Mouse (Mus musculus) intestine, postnatal 0 days (tissue): ENCODE results near the gene Cds1. TPM values are rescaled to one million over a fixed set of nuclear protein-coding genes. Genes with fewer than 3 reads are reported as not detected.

Experiments used
- ATAC-seq: fragments of 200-750 bp; cut with Nextera tagmentation; 2 replicates; pipeline ENCODE4 v1.8.0; 2017; ENCODE audit warnings: mild to moderate bottlenecking, moderate TSS enrichment, moderate library complexity
- H3K27ac ChIP-seq: fragments of 300-500 bp; sonication (generic); 2 replicates; pipeline ENCODE4 v1.5.1; 2014; ENCODE audit warnings: mild to moderate bottlenecking, low read depth, low read length, moderate library complexity
- H3K27me3 ChIP-seq: fragments of 300-500 bp; sonication (generic); replicated peaks from 2 replicates; pipeline ENCODE4 v1.6.1; 2014; ENCODE audit warnings: low read length, mixed read lengths; ENCODE audit not compliant: control insufficient read depth, insufficient read depth
- H3K36me3 ChIP-seq: fragments of 300-500 bp; sonication (generic); 2 replicates; pipeline ENCODE4 v1.6.1; 2014; ENCODE audit warnings: mild to moderate bottlenecking, moderate library complexity; ENCODE audit not compliant: control insufficient read depth, insufficient read depth
- H3K4me1 ChIP-seq: fragments of 300-500 bp; sonication (generic); replicated peaks from 2 replicates; pipeline ENCODE4 v1.6.1; 2014; ENCODE audit warnings: antibody characterized with exemption, low read length, mixed read lengths; ENCODE audit not compliant: control insufficient read depth, insufficient read depth
- H3K4me2 ChIP-seq: fragments of 300-500 bp; sonication (generic); replicated peaks from 2 replicates; pipeline ENCODE4 v1.6.1; 2014; ENCODE audit warnings: low read depth, mild to moderate bottlenecking, moderate library complexity
- H3K4me3 ChIP-seq: fragments of 300-500 bp; sonication (generic); 2 replicates; pipeline ENCODE4 v1.5.1; 2014; ENCODE audit warnings: low read depth, low read length
- H3K9ac ChIP-seq: fragments of 300-500 bp; sonication (generic); 2 replicates; pipeline ENCODE4 v1.6.1; 2014; ENCODE audit warnings: mild to moderate bottlenecking, low read depth, low read length
- H3K9me3 ChIP-seq: fragments of 300-500 bp; sonication (generic); 2 replicates; pipeline ENCODE4 v1.6.1; 2016; ENCODE audit warnings: mixed run types; ENCODE audit not compliant: control insufficient read depth
- CTCF ChIP-seq: sonication (generic); IDR thresholded peaks from 2 replicates; pipeline ENCODE4 v1.5.1; 2016; ENCODE audit warnings: low read depth, mild to moderate bottlenecking, control low read depth, antibody characterized with exemption, moderate library complexity
- WGBS: fragments of 180-500 bp; shearing (Covaris S2); extraction: QIAGEN DNeasy Blood & Tissue Kit; methylation state at CpG from one replicate; pipeline ENCODE4 v1.1.7; 2014; 5-methylcytosine and 5-hydroxymethylcytosine counted together
- polyA plus RNA-seq: library from polyadenylated mRNA; unstranded; fragments of >200 nt; fragmentation: Nextera tagmentation; extraction: Ambion mirVana; gene quantifications from 2 replicates; pipeline ENCODE4 v1.2.1, GENCODE M21; 2015

Cds1 gene
- polyA plus RNA-seq, 1 experiment from 2014 or later, result 32.2 TPM

DNA sequence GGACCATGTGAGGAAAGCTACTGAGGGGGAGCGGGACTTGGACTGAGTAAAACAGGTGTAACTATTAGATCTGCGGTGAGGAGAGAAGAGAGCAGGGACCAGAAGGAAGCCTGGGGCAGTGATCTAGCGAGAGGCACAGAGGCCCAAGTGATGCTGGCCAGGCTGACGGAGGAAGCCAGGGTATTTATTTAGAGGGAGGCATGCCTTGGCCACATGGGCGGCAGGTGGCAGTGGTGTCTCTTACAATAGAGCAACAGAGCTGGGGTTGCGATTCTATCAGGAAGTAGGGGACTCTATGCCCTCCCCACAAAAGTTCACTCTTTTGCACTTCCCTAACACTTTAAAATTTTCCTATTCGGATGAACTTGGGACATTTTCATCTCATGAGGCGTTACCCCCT is 97.7 kb downstream of the Cds1 start:
- 88% methylated on average over 8 of the region's 8 CpGs for WGBS
- Histone ChIP-seq H3K9ac (no peak overlapping the region), H3K27ac (no peak overlapping the region), H3K36me3 (peaks cover 79% of the 10 kb centered on the region), H3K9me3 (no peaks in the 10 kb centered on the region), H3K4me3 (no peak overlapping the region), H3K4me2 (no peak overlapping the region), H3K4me1 (no peaks in the 10 kb centered on the region), H3K27me3 (no peaks in the 10 kb centered on the region)
- TF ChIP-seq CTCF, result no peak
- no peak for ATAC-seq

GRCm38 (mm10) chr5:101863946-101864345 is 99.0 kb downstream of the Cds1 start:
- Histone ChIP-seq H3K4me1 (no peaks in the 10 kb centered on the region), H3K4me3 (no peak overlapping the region), H3K9ac (no peak overlapping the region), H3K9me3 (no peaks in the 10 kb centered on the region), H3K27ac (no peak overlapping the region), H3K27me3 (no peaks in the 10 kb centered on the region), H3K36me3 (peaks cover 81% of the 10 kb centered on the region), H3K4me2 (no peak overlapping the region)
- ATAC-seq, result no peak
- WGBS, result 86% methylated on average over 6 of the region's 6 CpGs
- TF ChIP-seq CTCF, result no peak

DNA sequence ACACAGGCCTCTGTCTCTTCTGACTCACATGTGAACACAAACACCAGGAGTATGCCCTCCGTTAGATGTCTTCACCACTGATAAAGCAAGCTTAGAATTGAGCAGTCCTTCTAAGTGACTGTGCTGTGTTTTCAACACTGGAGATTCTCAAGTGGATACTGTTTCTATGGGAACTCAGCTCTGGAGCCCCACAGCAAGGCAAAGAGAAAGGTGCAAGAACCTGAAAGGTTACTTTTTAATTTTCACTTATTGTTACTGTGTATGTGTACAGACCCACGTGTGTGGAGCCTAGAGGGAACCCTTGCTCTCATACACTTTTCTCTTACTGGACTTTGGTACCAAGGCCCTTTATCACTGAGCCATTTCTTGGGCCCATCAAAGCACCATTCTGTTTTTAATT is 101.8 kb downstream of the Cds1 start:
- no peak overlapping the region for H3K9ac ChIP-seq
- 67% methylated on average over 2 of the region's 2 CpGs for WGBS
- peaks cover 82% of the 10 kb centered on the region for H3K36me3 ChIP-seq
- no peaks in the 10 kb centered on the region for H3K27me3 ChIP-seq
- no peak for TF ChIP-seq CTCF
- no peak overlapping the region for H3K4me3 ChIP-seq
- no peaks in the 10 kb centered on the region for H3K9me3 ChIP-seq
- no peak for ATAC-seq
- no peaks in the 10 kb centered on the region for H3K4me1 ChIP-seq
- H3K4me2 ChIP-seq, result no peak overlapping the region
- H3K27ac ChIP-seq, result no peak overlapping the region

Other genes starting within 250 kb of the Cds1 start
- not detected in 2 replicates for gene Nkx6-1, start 100.1 kb upstream of the Cds1 start, polyA plus RNA-seq